Mouse (Mus musculus) C2C12 (cell line): ENCODE measurements around the gene Tex2. TPM values are rescaled to one million over a fixed set of nuclear protein-coding genes. Genes with fewer than 3 reads are reported as not detected.

Source experiments
- H3K27me3 ChIP-seq: one replicate; pipeline ENCODE4 v1.6.1; 2011; ENCODE audit not compliant: control insufficient read depth, insufficient read depth, insufficient read length
- H3K36me3 ChIP-seq: one replicate; pipeline ENCODE4 v1.6.1; 2011; ENCODE audit not compliant: control insufficient read depth, insufficient read depth
- H3K4me3 ChIP-seq: one replicate; pipeline ENCODE4 v1.5.1; 2011; ENCODE audit warnings: mild to moderate bottlenecking, control low read depth; ENCODE audit not compliant: poor library complexity, insufficient read depth, severe bottlenecking
- H3K79me2 ChIP-seq: one replicate; pipeline ENCODE4 v1.6.1; 2011; ENCODE audit not compliant: control insufficient read depth, insufficient read depth
- H3K79me3 ChIP-seq: one replicate; pipeline ENCODE4 v1.6.1; 2011; ENCODE audit warnings: low read depth, control low read depth
- H3ac ChIP-seq: one replicate; pipeline ENCODE3; 2011; ENCODE audit warnings: low read depth; ENCODE audit not compliant: control insufficient read depth, insufficient read length
- CEBPB ChIP-seq: IDR thresholded peaks from one replicate; pipeline ENCODE4 v1.6.1; 2011; ENCODE audit warnings: low read depth, mild to moderate bottlenecking, control low read depth, moderate library complexity
- CTCF ChIP-seq: IDR thresholded peaks from one replicate; pipeline ENCODE4 v1.5.1; 2011; ENCODE audit not compliant: control insufficient read depth, insufficient read depth, insufficient read length
- FOSL1 ChIP-seq: IDR thresholded peaks from one replicate; pipeline ENCODE4 v1.8.0; 2011; ENCODE audit warnings: mild to moderate bottlenecking, low read length; ENCODE audit not compliant: poor library complexity, insufficient read depth, severe bottlenecking
- MAX ChIP-seq: IDR thresholded peaks from one replicate; pipeline ENCODE4 v1.6.1; 2011; ENCODE audit warnings: mild to moderate bottlenecking, control low read depth
- MYOD1 ChIP-seq: IDR thresholded peaks from one replicate; pipeline ENCODE4 v1.6.1; 2011; ENCODE audit warnings: low read depth; ENCODE audit not compliant: control insufficient read depth, insufficient read length
- MYOG ChIP-seq: IDR thresholded peaks from one replicate; pipeline ENCODE4 v1.6.1; 2011; ENCODE audit not compliant: control insufficient read depth, insufficient read length; ENCODE audit errors: extremely low read depth
- USF1 ChIP-seq: IDR thresholded peaks from one replicate; pipeline ENCODE4 v1.6.1; 2011; ENCODE audit warnings: low read depth, mild to moderate bottlenecking, control low read depth, moderate library complexity
- polyA plus RNA-seq: library from polyadenylated mRNA; unstranded; fragments of >200 nt; fragmentation: generic; extraction: Trizol; gene quantifications from one replicate; pipeline ENCODE4 v1.2.1, GENCODE M21; 2012; ENCODE audit warnings: missing spikeins

The Tex2 gene
- polyA plus RNA-seq, 1 experiment, result 5.9 TPM

- peaks cover 5% of the 10 kb centered on the region for H3K36me3 ChIP-seq
- H3K4me3 ChIP-seq, result no peak overlapping the region
- TF ChIP-seq CTCF, result no peak
- TF ChIP-seq USF1, result no peak
- no peak for TF ChIP-seq CEBPB
- no peak for TF ChIP-seq MYOD1
- no peaks in the 10 kb centered on the region for H3K27me3 ChIP-seq
- H3ac ChIP-seq, result no peak overlapping the region
- no peaks in the 10 kb centered on the region for H3K79me2 ChIP-seq
- H3K79me3 ChIP-seq, result no peaks in the 10 kb centered on the region
These were observed 44.8 kb downstream of the Tex2 start for GRCm38 (mm10) chr11:106568329-106568960.

GRCm38 (mm10) chr11:106566040-106566785, 47.0 kb downstream of the Tex2 start:
- TF ChIP-seq MYOD1 (no peak), MAX (no peak), FOSL1 (no peak), CTCF (no peak)
- peaks cover 5% of the 10 kb centered on the region for H3K36me3 ChIP-seq
- no peaks in the 10 kb centered on the region for H3K79me3 ChIP-seq
- no peak overlapping the region for H3ac ChIP-seq
- no peak overlapping the region for H3K4me3 ChIP-seq
- H3K27me3 ChIP-seq, result no peaks in the 10 kb centered on the region
- H3K79me2 ChIP-seq, result no peaks in the 10 kb centered on the region

- no peaks in the 10 kb centered on the region for H3K79me2 ChIP-seq
- no peak overlapping the region for H3K4me3 ChIP-seq
- H3K36me3 ChIP-seq, result peaks cover 7% of the 10 kb centered on the region
- peak overlapping the region; percentile 31 for H3ac ChIP-seq
- H3K27me3 ChIP-seq, result no peaks in the 10 kb centered on the region
- TF ChIP-seq USF1 (no peak), CEBPB (no peak), MAX (no peak), MYOG (no peak), FOSL1 (no peak), CTCF (no peak), MYOD1 (no peak)
- H3K79me3 ChIP-seq, result no peaks in the 10 kb centered on the region
These were observed 49.0 kb downstream of the Tex2 start for GRCm38 (mm10) chr11:106564261-106564660.

GRCm38 (mm10) chr11:106562707-106563106, 50.5 kb downstream of the Tex2 start:
- Histone ChIP-seq H3K27me3 (no peaks in the 10 kb centered on the region), H3K79me3 (no peaks in the 10 kb centered on the region), H3K36me3 (peaks cover 7% of the 10 kb centered on the region), H3ac (no peak overlapping the region), H3K79me2 (no peaks in the 10 kb centered on the region), H3K4me3 (no peak overlapping the region)
- TF ChIP-seq MYOD1 (no peak), CEBPB (no peak), MYOG (no peak), CTCF (no peak), USF1 (no peak), FOSL1 (no peak), MAX (no peak)

GRCm38 (mm10) chr11:106559773-106560172, 53.5 kb downstream of the Tex2 start:
- Histone ChIP-seq H3K79me2 (no peaks in the 10 kb centered on the region), H3ac (no peak overlapping the region), H3K79me3 (no peaks in the 10 kb centered on the region), H3K27me3 (no peaks in the 10 kb centered on the region), H3K4me3 (no peak overlapping the region), H3K36me3 (peaks cover 2% of the 10 kb centered on the region)
- TF ChIP-seq USF1, result no peak
- TF ChIP-seq CEBPB, result no peak
- no peak for TF ChIP-seq MAX
- no peak for TF ChIP-seq CTCF
- no peak for TF ChIP-seq FOSL1
- no peak for TF ChIP-seq MYOG
- TF ChIP-seq MYOD1, result no peak

GRCm38 (mm10) chr11:106558008-106558407, 55.2 kb downstream of the Tex2 start:
- no peaks in the 10 kb centered on the region for H3K79me3 ChIP-seq
- H3K4me3 ChIP-seq, result no peak overlapping the region
- H3K36me3 ChIP-seq, result peaks cover 2% of the 10 kb centered on the region
- TF ChIP-seq MYOG, result no peak
- no peak for TF ChIP-seq CTCF
- no peak for TF ChIP-seq CEBPB
- no peak for TF ChIP-seq MAX
- TF ChIP-seq USF1, result no peak
- no peaks in the 10 kb centered on the region for H3K27me3 ChIP-seq
- H3K79me2 ChIP-seq, result no peaks in the 10 kb centered on the region
- no peak overlapping the region for H3ac ChIP-seq
